Mouse (Mus musculus): Measurements from ENCODE around the gene Ndufc1.

GRCm38 (mm10) chr3:51358660-51359557, 49.9 kb downstream of the Ndufc1 start:
- TF ChIP-seq POLR2A (IDR thresholded peaks at IDR 0.05; ENCODE audit: borderline replicate concordance, low read depth, low read length) (no peak), CTCF (IDR thresholded peaks at IDR 0.05; ENCODE audit: low read depth, low read length) (no peak)
